Mouse (Mus musculus) olfactory bulb, adult 2 months (tissue): ENCODE results near the gene B9d1. TPM values are rescaled to one million over a fixed set of nuclear protein-coding genes. Genes with fewer than 3 reads are reported as not detected.
A peak's percentile ranks its signal among the peaks of the same experiment; 100 is the strongest.

ENCODE experiments used
- H3K27ac ChIP-seq: fragments of 200-500 bp; 2 replicates; pipeline ENCODE4 v1.5.1; 2012; ENCODE audit warnings: low read depth, low read length; ENCODE audit not compliant: insufficient read depth
- H3K4me1 ChIP-seq: fragments of 200-500 bp; 2 replicates; pipeline ENCODE4 v1.6.1; 2012; ENCODE audit warnings: low read length; ENCODE audit not compliant: control insufficient read depth, insufficient read depth
- H3K4me3 ChIP-seq: fragments of 200-500 bp; 2 replicates; pipeline ENCODE4 v1.5.1; 2012; ENCODE audit warnings: mild to moderate bottlenecking, low read depth, low read length, moderate library complexity; ENCODE audit not compliant: insufficient read depth
- CTCF ChIP-seq: fragments of 200-500 bp; IDR thresholded peaks from 2 replicates; pipeline ENCODE4 v1.5.1; 2012; ENCODE audit warnings: low read depth, mild to moderate bottlenecking, low read length, moderate library complexity; ENCODE audit not compliant: insufficient read depth
- POLR2A ChIP-seq: fragments of 200-500 bp; IDR thresholded peaks from 2 replicates; pipeline ENCODE4 v1.6.1; 2012; ENCODE audit warnings: mild to moderate bottlenecking, low read depth, low read length, moderate library complexity; ENCODE audit not compliant: insufficient read depth
- WGBS: fragments of 180-500 bp; shearing (Covaris S2); methylation state at CpG from one replicate; pipeline ENCODE4 v1.1.7; 2018; 5-methylcytosine and 5-hydroxymethylcytosine counted together
- polyA plus RNA-seq: library from polyadenylated mRNA; stranded (reverse); fragments of >200 nt; gene quantifications from 2 replicates; pipeline ENCODE4 v1.2.4, GENCODE M21; 2012; ENCODE audit warnings: low replicate concordance; ENCODE audit not compliant: missing spikeins, insufficient read depth, insufficient read length

B9d1 gene
- polyA plus RNA-seq, 1 experiment = not detected

DNA sequence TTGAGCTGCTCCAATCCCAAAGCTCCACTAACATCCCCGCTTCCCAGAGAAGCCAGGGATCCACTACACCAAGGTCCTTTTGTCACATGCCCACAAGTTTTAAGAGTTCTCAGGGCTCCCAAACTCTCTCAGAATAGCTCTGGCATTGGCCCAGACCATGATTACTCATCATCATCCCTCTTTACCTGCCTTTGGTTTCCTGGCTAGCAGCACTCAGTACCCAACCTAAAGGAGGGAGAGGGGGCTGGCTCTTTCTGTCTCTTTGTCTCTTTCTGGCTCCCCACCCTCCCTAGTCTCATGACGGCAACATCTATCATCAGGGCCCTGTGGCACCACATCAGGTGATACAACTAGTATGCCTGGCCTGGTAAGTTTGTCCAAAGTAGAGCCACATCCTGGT is 27.9 kb downstream of the B9d1 start:
- Histone ChIP-seq H3K4me3 (no peak overlapping the region), H3K4me1 (peaks cover 17% of the 10 kb centered on the region), H3K27ac (no peak overlapping the region)
- TF ChIP-seq POLR2A (no peak), CTCF (no peak)
- 95% methylated on average over 2 of the region's 2 CpGs for WGBS

DNA sequence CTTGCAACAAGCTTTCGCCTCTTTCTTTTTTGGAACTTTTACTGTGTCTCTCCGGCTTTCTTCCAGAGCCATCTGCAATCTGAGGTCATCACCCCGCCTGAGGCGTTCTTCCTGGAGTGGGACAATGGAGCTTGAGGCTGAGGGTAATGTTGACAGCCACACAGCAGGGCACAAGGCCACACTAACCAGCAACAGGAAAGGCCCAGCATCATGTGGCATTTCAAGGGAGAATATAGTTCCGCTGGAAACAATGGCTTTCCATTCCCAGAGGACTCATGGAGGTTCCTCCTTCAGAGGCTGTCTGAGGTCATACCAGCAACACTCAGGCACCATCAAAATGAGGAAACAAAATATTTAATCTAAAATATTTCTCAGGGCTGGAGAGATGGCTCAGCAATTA is 28.6 kb downstream of the B9d1 start:
- no peak overlapping the region for H3K4me3 ChIP-seq
- WGBS = 87% methylated on average over 5 of the region's 5 CpGs
- H3K4me1 ChIP-seq = peaks cover 17% of the 10 kb centered on the region
- peak overlapping the region; percentile 32 for H3K27ac ChIP-seq
- TF ChIP-seq CTCF = no peak

GRCm38 (mm10) chr11:61535530-61535929 is 30.6 kb downstream of the B9d1 start:
- TF ChIP-seq POLR2A = no peak
- no peak for TF ChIP-seq CTCF
- Histone ChIP-seq H3K4me1 (peaks cover 10% of the 10 kb centered on the region; the same call in 1 of the 2 replicates), H3K4me3 (no peak overlapping the region), H3K27ac (no peak overlapping the region)
- 44% methylated on average over 1 of the region's 1 CpGs for WGBS

GRCm38 (mm10) chr11:61536952-61537351 is 32.0 kb downstream of the B9d1 start:
- peaks cover 10% of the 10 kb centered on the region; the same call in 1 of the 2 replicates for H3K4me1 ChIP-seq
- 69% methylated on average over 3 of the region's 3 CpGs for WGBS
- H3K27ac ChIP-seq = peak overlapping the region; percentile 37
- TF ChIP-seq CTCF = no peak
- no peak for TF ChIP-seq POLR2A
- no peak overlapping the region for H3K4me3 ChIP-seq

DNA sequence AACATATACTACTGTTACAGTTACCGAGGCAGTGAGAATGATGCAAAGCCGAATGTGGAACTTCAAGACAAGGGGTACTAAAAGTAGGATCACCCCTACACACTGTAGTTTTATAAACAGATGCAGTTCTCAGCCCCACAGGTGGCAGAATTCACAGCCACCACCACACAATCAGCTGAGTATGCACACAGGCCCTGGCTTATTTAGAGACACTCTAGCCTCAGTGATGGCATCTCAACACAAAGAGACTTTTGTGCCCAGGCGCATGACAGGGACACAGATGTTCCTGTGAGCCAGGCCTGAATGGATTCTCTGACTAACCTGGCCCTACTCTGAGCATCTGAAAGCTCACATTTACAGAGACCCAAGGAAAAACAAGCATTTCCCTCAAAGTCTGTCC is 32.4 kb downstream of the B9d1 start:
- 70% methylated on average over 3 of the region's 3 CpGs for WGBS
- peaks cover 9% of the 10 kb centered on the region; the same call in 1 of the 2 replicates for H3K4me1 ChIP-seq
- H3K4me3 ChIP-seq = no peak overlapping the region
- TF ChIP-seq CTCF = no peak
- TF ChIP-seq POLR2A = no peak
- peak overlapping the region; percentile 37 for H3K27ac ChIP-seq

DNA sequence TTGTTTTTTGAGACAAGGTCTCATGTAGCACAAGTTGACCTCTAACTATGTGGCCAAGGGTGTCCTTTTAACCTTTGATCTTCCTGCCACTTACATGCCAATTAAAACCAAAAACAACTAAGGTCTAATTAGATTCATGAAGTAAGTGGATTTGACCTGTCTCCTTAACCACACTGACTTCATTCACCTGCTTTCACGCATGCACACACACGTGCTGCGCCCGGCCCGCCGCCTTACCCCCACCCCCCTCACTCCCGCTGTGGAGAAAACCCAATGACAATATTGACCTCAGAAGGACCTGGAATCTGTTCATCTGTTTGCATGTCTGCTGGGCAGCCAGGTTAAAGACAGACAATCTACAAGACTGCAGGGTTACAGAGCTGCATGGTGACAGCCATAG is 35.7 kb downstream of the B9d1 start:
- H3K27ac ChIP-seq = no peak overlapping the region
- H3K4me3 ChIP-seq = no peak overlapping the region
- H3K4me1 ChIP-seq = peaks cover 8% of the 10 kb centered on the region
- WGBS = 84% methylated on average over 7 of the region's 7 CpGs
- no peak for TF ChIP-seq CTCF
- no peak for TF ChIP-seq POLR2A

GRCm38 (mm10) chr11:61541106-61541505 is 36.2 kb downstream of the B9d1 start:
- H3K4me3 ChIP-seq = no peak overlapping the region
- 96% methylated on average over 2 of the region's 2 CpGs for WGBS
- TF ChIP-seq CTCF (no peak), POLR2A (no peak)
- H3K4me1 ChIP-seq = peaks cover 8% of the 10 kb centered on the region
- 0 out of 2 replicates have a peak overlapping the region, but pooled peaks have one; percentile 8 for H3K27ac ChIP-seq

DNA sequence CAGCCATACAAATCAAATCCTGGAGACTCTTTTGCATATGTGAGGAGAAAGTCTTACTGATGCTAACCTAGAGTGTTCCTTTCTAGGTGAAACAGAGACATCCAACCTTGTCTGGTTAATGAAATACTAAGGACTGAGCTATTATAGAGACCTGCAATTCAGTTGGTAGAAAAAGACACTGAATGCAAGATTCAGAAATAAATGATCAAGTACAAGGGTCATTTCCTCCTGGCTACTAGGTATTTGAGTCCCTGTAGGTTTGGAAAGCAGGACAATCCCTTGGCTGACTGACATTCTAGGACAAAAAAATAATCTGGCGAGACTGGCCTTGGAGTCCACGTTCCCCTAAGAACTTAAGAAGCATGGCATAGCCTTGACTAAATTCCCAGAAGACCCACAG is 40.6 kb downstream of the B9d1 start:
- Histone ChIP-seq H3K4me3 (no peak overlapping the region), H3K27ac (no peak overlapping the region), H3K4me1 (peaks cover 9% of the 10 kb centered on the region)
- 83% methylated on average over 2 of the region's 2 CpGs for WGBS
- TF ChIP-seq POLR2A = no peak
- no peak for TF ChIP-seq CTCF

DNA sequence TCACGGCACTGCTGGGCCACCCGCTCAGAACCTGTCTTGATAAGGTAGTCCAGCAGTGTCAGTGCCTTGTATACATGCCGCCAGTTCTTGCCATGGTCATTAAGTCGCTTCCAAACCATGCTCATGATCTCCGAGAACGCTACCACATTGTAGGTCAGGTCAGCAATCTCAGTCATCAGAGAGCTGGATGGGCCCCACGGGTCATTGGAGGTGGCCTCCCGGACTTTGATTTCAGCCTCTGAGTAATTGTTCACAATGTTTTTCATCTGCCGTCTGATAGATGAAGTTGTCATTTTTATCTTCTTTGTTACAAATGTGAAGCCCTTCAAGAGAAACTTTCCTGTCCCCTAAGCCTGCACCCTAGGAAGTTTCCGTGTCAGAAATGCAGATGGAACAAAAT is 41.5 kb downstream of the B9d1 start:
- no peak for TF ChIP-seq POLR2A
- no peak for TF ChIP-seq CTCF
- 87% methylated on average over 10 of the region's 10 CpGs for WGBS
- Histone ChIP-seq H3K4me1 (peaks cover 9% of the 10 kb centered on the region), H3K27ac (no peak overlapping the region), H3K4me3 (no peak overlapping the region)

GRCm38 (mm10) chr11:61547710-61548109 is 42.8 kb downstream of the B9d1 start:
- Histone ChIP-seq H3K27ac (no peak overlapping the region), H3K4me3 (no peak overlapping the region), H3K4me1 (peaks cover 9% of the 10 kb centered on the region)
- no peak for TF ChIP-seq POLR2A
- 89% methylated on average over 4 of the region's 4 CpGs for WGBS
